Mouse (Mus musculus): ENCODE data around the gene Magoh.

DNA sequence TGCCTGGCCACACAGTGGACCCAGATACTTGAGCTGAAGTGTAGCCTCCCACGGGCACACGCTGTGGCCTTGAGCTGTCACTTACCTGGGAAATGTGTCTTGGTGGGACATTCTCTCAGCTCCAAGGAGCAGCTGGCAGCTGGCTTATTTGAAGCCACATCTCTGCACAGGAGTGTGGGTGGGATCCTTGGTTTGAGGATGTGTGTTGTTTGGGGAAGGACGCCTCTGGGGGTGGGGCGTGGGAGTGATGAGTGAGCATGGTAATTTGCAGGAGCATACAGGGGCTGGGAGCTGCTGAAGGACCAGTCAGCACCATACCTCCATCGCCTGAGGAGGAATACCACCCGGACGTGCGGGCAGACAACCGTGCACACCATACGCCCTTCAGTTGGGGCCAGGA lies 49.4 kb upstream of the Magoh start:
- TF ChIP-seq POLR2A (IDR thresholded peaks at IDR 0.05; ENCODE audit: extremely low read depth, insufficient read depth, low read length) (no peak), CTCF (IDR thresholded peaks at IDR 0.05; ENCODE audit: low read depth, low read length) (no peak)

Measured in liver, adult 2 months (tissue).